Mouse (Mus musculus) lung, postnatal 36 days (tissue): ENCODE data around the gene Gnaq.
A peak's percentile ranks its signal among the peaks of the same experiment; 100 is the strongest.

Experiments used
- DNase-seq: peaks from one replicate; pipeline ENCODE4 v3.0.0; 2022; ENCODE audit warnings: mixed read lengths

The Gnaq gene

GRCm38 (mm10) chr19:16132791-16132864 lies at the start of gene Gnaq:
Gnaq (plus strand) TSS chr19:16132831.
- no peak for DNase-seq

GRCm38 (mm10) chr19:16083981-16084630 lies 48.5 kb upstream of the Gnaq start:
- peak; percentile 62 for DNase-seq

- DNase-seq, result peak; percentile 17
Measured at GRCm38 (mm10) chr19:16085248-16085647, 47.4 kb upstream of the Gnaq start.

- peak; percentile 5 for DNase-seq
Measured at GRCm38 (mm10) chr19:16086154-16086553, 46.5 kb upstream of the Gnaq start.

- DNase-seq, result no peak
Measured at GRCm38 (mm10) chr19:16086581-16086980, 46.0 kb upstream of the Gnaq start.

GRCm38 (mm10) chr19:16087391-16087790 lies 45.2 kb upstream of the Gnaq start:
- DNase-seq, result no peak

GRCm38 (mm10) chr19:16093616-16094015 lies 39.0 kb upstream of the Gnaq start:
- DNase-seq, result no peak

- no peak for DNase-seq
Measured at GRCm38 (mm10) chr19:16109901-16110300, 22.7 kb upstream of the Gnaq start.

- no peak for DNase-seq
Measured at GRCm38 (mm10) chr19:16110670-16111069, 22.0 kb upstream of the Gnaq start.

- DNase-seq, result no peak
Measured at GRCm38 (mm10) chr19:16113295-16113694, 19.3 kb upstream of the Gnaq start.

- no peak for DNase-seq
Measured at GRCm38 (mm10) chr19:16118421-16118820, 14.2 kb upstream of the Gnaq start.

GRCm38 (mm10) chr19:16121301-16121700 lies 11.3 kb upstream of the Gnaq start:
- DNase-seq, result no peak

GRCm38 (mm10) chr19:16128715-16129114 lies 3.9 kb upstream of the Gnaq start:
- DNase-seq, result peak; percentile 84

GRCm38 (mm10) chr19:16129171-16129570 lies 3.5 kb upstream of the Gnaq start:
- DNase-seq, result no peak

- peak; percentile 67 for DNase-seq
Measured at GRCm38 (mm10) chr19:16130476-16130875, 2.2 kb upstream of the Gnaq start.

GRCm38 (mm10) chr19:16131831-16132230 lies 800 bp upstream of the Gnaq start:
- no peak for DNase-seq

- DNase-seq, result peak; percentile 95
Measured at GRCm38 (mm10) chr19:16132340-16132790, 266 bp upstream of the Gnaq start.

- peak; percentile 54 for DNase-seq
Measured at GRCm38 (mm10) chr19:16132865-16133720, 462 bp downstream of the Gnaq start.

GRCm38 (mm10) chr19:16133721-16134570 lies 1.3 kb downstream of the Gnaq start:
- peak; percentile 50 for DNase-seq

GRCm38 (mm10) chr19:16138064-16138580 lies 5.5 kb downstream of the Gnaq start:
- peak; percentile 57 for DNase-seq

- DNase-seq, result peak; percentile 61
Measured at GRCm38 (mm10) chr19:16140710-16141109, 8.1 kb downstream of the Gnaq start.

- DNase-seq, result peak; percentile 82
Measured at GRCm38 (mm10) chr19:16141857-16142256, 9.2 kb downstream of the Gnaq start.

GRCm38 (mm10) chr19:16142990-16143389 lies 10.4 kb downstream of the Gnaq start:
- DNase-seq, result no peak

GRCm38 (mm10) chr19:16147446-16147845 lies 14.8 kb downstream of the Gnaq start:
- peak; percentile 67 for DNase-seq
